Mouse (Mus musculus): ENCODE measurements around the gene Pld4.

DNA sequence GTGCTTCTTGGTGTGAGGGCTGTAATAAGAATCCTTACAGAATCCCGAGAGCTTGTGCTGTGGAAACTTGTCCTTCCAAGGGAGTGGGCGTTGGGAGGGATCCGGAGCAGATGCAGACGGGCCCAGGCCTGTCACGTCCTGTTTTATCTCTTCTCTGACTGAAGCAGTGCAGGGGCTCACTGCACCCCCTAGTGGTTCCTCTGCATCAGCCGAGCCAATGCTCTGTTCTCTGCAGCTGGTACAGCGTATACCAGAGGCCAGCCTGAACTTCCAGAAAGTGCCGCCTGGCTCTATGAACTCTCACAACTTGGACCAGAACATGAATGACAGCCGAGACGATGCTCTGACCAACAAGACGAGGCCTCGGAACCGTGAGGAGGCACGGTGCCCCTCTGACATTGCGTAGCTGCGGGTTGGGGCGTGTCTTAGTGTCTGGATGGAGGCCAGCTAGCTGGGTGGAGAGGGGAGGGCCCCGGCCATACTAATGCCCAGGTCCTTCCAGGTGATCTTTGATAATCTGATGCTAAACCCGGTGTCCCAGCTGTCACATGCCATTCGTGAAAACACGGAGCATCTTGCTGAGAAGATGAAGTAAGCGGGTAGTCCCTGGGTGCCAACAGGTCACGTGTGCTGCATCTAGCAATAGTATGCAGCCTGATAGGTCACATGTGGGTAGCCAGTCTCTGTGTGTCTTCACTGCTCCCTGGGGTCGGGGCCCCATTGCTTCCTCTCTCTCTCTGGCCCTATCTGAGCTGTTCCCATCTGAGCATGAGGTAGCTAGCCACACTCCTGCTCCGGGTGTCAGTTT lies 17.1 kb upstream of the Pld4 start:
- TF ChIP-seq CTCF (IDR thresholded peaks at IDR 0.05; ENCODE audit: borderline replicate concordance, insufficient read depth, low read depth, low read length) (peak; percentile 74), POLR2A (IDR thresholded peaks at IDR 0.05; ENCODE audit: borderline replicate concordance, insufficient read depth, low read length) (no peak)
